Mouse (Mus musculus) lung, embryonic 14.5 days (tissue): ENCODE data around the gene Dop1b. TPM values are rescaled to one million over a fixed set of nuclear protein-coding genes. Genes with fewer than 3 reads are reported as not detected.
A peak's percentile ranks its signal among the peaks of the same experiment; 100 is the strongest.
"Not testable (repeated sequence)": the region's sequence is repeated elsewhere in the genome, so short reads cannot be mapped to it uniquely, and the experiment has no call there.

Experiments
- ATAC-seq: fragments of 200-750 bp; cut with Nextera tagmentation; 2 replicates; pipeline ENCODE4 v1.8.0; 2017; ENCODE audit warnings: mild to moderate bottlenecking, moderate TSS enrichment, moderate library complexity; ENCODE audit not compliant: insufficient read depth
- DNase-seq: peaks from one replicate; pipeline ENCODE4 v3.0.0-alpha.2; 2015
- H3K27ac ChIP-seq: fragments of 300-500 bp; sonication (generic); 2 replicates; pipeline ENCODE4 v1.5.1; 2014; ENCODE audit warnings: low read depth, mild to moderate bottlenecking, moderate library complexity
- H3K27me3 ChIP-seq: fragments of 300-500 bp; sonication (generic); 2 replicates; pipeline ENCODE4 v1.6.1; 2014; ENCODE audit warnings: low read length, control low read depth; ENCODE audit not compliant: insufficient read depth
- H3K36me3 ChIP-seq: fragments of 300-500 bp; sonication (generic); 2 replicates; pipeline ENCODE4 v1.6.1; 2014; ENCODE audit warnings: control low read depth; ENCODE audit not compliant: insufficient read depth
- H3K4me1 ChIP-seq: fragments of 300-500 bp; sonication (generic); 2 replicates; pipeline ENCODE4 v1.6.1; 2014; ENCODE audit warnings: antibody characterized with exemption, control low read depth; ENCODE audit not compliant: insufficient read depth
- H3K4me2 ChIP-seq: fragments of 300-500 bp; sonication (generic); 2 replicates; pipeline ENCODE4 v1.6.1; 2014; ENCODE audit warnings: mild to moderate bottlenecking
- H3K4me3 ChIP-seq: fragments of 300-500 bp; sonication (generic); 2 replicates; pipeline ENCODE4 v1.5.1; 2014; ENCODE audit warnings: low read depth, low read length
- H3K9ac ChIP-seq: fragments of 300-500 bp; sonication (generic); 2 replicates; pipeline ENCODE4 v1.6.1; 2014
- H3K9me3 ChIP-seq: fragments of 300-500 bp; sonication (generic); 2 replicates; pipeline ENCODE4 v1.6.1; 2016; ENCODE audit warnings: low read depth, low read length, control low read depth
- CTCF ChIP-seq: IDR thresholded peaks from 2 replicates; pipeline ENCODE4 v1.5.1; 2016; ENCODE audit warnings: antibody characterized with exemption, low read depth
- WGBS: fragments of 180-500 bp; shearing (Covaris S2); extraction: QIAGEN DNeasy Blood & Tissue Kit; methylation state at CpG from one replicate; pipeline ENCODE4 v1.1.7; 2014; 5-methylcytosine and 5-hydroxymethylcytosine counted together
- polyA plus RNA-seq: library from polyadenylated mRNA; unstranded; fragments of >200 nt; fragmentation: Nextera tagmentation; extraction: Ambion mirVana; gene quantifications from 2 replicates; pipeline ENCODE4 v1.2.1, GENCODE M21; 2014

Dop1b gene
- polyA plus RNA-seq, 1 experiment from 2014 or later, result 13.4 TPM

GRCm38 (mm10) chr16:93767548-93767947 is 55.8 kb downstream of the Dop1b start:
- Histone ChIP-seq H3K4me1 (no peaks in the 10 kb centered on the region), H3K4me2 (no peak overlapping the region), H3K9ac (no peak overlapping the region), H3K9me3 (no peaks in the 10 kb centered on the region), H3K4me3 (no peak overlapping the region), H3K36me3 (peaks cover 8% of the 10 kb centered on the region; the same call in 1 of the 2 replicates), H3K27ac (no peak overlapping the region), H3K27me3 (no peaks in the 10 kb centered on the region)
- ATAC-seq (no peak), DNase-seq (no peak)
- no peak for TF ChIP-seq CTCF
- WGBS, result 62% methylated on average over 6 of the region's 6 CpGs

GRCm38 (mm10) chr16:93769621-93770020 is 57.9 kb downstream of the Dop1b start:
- H3K4me2 ChIP-seq, result no peak overlapping the region
- no peaks in the 10 kb centered on the region for H3K9me3 ChIP-seq
- WGBS, result 56% methylated on average over 15 of the region's 15 CpGs
- no peak for ATAC-seq
- H3K27me3 ChIP-seq, result no peaks in the 10 kb centered on the region
- H3K9ac ChIP-seq, result no peak overlapping the region
- H3K4me3 ChIP-seq, result no peak overlapping the region
- no peak overlapping the region for H3K27ac ChIP-seq
- no peak for TF ChIP-seq CTCF
- no peaks in the 10 kb centered on the region for H3K4me1 ChIP-seq
- DNase-seq, result peak; percentile 31
- H3K36me3 ChIP-seq, result no peaks in the 10 kb centered on the region; the same call in 1 of the 2 replicates

DNA sequence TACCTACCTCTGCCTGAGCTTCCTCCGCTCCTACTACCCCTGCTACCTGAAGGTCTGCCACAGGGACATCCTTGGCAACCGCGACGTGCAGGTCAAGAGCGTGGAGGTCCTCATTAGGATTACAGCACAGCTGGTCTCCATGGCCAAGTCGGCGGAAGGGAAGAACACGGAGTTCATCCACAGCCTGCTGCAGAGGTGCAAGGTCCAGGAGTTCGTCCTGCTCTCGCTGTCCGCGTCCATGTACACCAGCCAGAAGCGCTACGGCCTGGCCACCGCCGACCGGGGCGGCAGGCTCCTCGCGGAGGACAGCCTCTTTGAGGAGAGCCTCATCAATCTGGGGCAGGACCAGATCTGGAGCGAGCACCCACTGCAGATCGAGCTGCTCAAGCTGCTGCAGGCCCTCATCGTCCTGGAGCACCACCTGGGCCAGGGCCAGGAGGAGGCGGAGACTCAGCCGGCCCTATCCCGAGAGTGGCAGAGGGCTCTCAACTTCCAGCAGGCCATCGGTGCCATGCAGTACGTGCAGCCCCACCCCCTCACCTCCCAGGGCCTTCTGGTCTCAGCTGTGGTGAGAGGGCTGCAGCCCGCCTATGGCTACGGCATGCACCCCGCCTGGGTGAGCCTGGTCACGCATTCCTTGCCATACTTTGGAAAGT is 58.7 kb downstream of the Dop1b start:
- Histone ChIP-seq H3K4me2 (peak overlapping the region; percentile 32; the same call in 1 of the 2 replicates), H3K27me3 (no peaks in the 10 kb centered on the region), H3K4me1 (no peaks in the 10 kb centered on the region), H3K9ac (no peak overlapping the region), H3K9me3 (no peaks in the 10 kb centered on the region), H3K4me3 (no peak overlapping the region), H3K27ac (no peak overlapping the region), H3K36me3 (no peaks in the 10 kb centered on the region; the same call in 1 of the 2 replicates)
- ATAC-seq, result peak; percentile 83
- TF ChIP-seq CTCF, result no peak
- DNase-seq, result peak; percentile 72
- WGBS, result 55% methylated on average over 32 of the region's 32 CpGs

- 77% methylated on average over 5 of the region's 5 CpGs for WGBS
- no peak overlapping the region for H3K4me2 ChIP-seq
- H3K9me3 ChIP-seq, result no peaks in the 10 kb centered on the region
- no peaks in the 10 kb centered on the region for H3K27me3 ChIP-seq
- DNase-seq, result no peak
- no peak for TF ChIP-seq CTCF
- H3K27ac ChIP-seq, result no peak overlapping the region
- no peak overlapping the region for H3K9ac ChIP-seq
- H3K4me3 ChIP-seq, result no peak overlapping the region
- H3K4me1 ChIP-seq, result no peaks in the 10 kb centered on the region
- 0 out of 2 replicates have a peak, but pooled peaks cover 5% of the 10 kb centered on the region for H3K36me3 ChIP-seq
- ATAC-seq, result no peak
These were observed 63.0 kb downstream of the Dop1b start for GRCm38 (mm10) chr16:93774658-93775057.

DNA sequence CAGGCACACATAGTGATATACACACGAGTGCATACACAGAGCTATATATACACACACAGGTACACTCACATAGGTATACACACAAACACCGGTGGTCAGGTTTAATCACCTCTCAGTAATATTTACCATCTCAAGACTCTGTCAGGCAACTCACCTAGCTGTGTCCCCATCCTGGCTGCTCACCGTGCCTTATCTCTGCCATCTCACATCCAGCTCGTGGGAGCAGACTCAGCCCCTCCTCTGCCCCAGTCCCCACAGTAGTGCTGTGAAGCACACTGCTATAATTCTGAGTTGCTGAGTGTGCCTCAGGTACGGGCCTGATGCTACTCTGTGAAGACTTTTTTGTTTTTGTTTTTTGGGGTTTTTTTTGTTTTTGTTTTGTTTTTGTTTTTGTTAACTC is 64.8 kb downstream of the Dop1b start:
- Histone ChIP-seq H3K27ac (no peak overlapping the region), H3K9me3 (no peaks in the 10 kb centered on the region), H3K4me2 (no peak overlapping the region), H3K9ac (no peak overlapping the region), H3K36me3 (0 out of 2 replicates have a peak, but pooled peaks cover 8% of the 10 kb centered on the region), H3K4me1 (no peaks in the 10 kb centered on the region), H3K27me3 (no peaks in the 10 kb centered on the region), H3K4me3 (no peak overlapping the region)
- 52% methylated on average over 5 of the region's 5 CpGs for WGBS
- TF ChIP-seq CTCF, result no peak
- ATAC-seq (no peak), DNase-seq (no peak)

DNA sequence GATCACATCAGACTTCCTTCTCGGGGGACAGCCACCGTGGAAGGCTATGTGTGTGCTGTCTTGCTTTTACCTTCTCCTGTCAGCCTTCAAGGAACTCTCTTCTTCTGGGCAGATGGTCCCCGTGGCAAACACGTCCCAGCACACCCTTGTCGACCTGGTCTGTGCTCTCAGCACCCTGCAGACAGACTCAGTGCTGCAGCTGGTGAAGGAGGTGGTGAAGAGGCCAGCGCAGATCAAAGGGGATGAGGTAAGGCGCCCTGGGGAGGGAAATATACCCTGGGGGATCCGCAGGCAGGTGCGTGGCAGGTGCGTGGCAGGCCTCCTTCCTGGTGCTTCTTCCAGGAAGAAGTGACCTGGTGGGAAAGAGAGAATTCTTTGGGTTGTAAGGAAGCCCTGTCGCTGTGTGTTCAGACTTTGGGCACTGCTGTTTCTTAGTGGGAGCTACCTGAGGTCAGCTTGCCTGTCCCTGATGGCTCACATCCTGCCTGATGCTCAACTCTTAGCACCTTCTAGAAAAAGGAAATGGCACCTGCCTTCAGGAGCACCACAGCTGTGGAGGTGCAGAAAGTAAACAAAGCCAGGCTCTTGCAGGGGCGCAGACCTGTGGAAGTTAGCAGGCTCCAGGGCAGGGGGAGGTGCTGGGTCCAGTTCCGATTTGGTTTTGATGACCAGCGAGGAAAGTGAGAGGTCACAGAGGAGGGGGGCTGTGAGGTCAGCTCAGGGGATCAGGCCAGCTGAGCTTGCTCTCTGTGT is 65.7 kb downstream of the Dop1b start:
- H3K4me3 ChIP-seq, result no peak overlapping the region
- ATAC-seq, result no peak

GRCm38 (mm10) chr16:93778393-93778792 is 66.7 kb downstream of the Dop1b start:
- not testable (repeated sequence) for H3K9ac ChIP-seq, H3K36me3 ChIP-seq, H3K4me3 ChIP-seq, H3K9me3 ChIP-seq, H3K27me3 ChIP-seq, H3K4me1 ChIP-seq, H3K27ac ChIP-seq, DNase-seq, ATAC-seq, H3K4me2 ChIP-seq
- 66% methylated on average over 4 of the region's 4 CpGs for WGBS

More for the DNA sequence above, 65.7 kb downstream of the Dop1b start:
- no peak for DNase-seq
- Histone ChIP-seq H3K27ac (no peak overlapping the region), H3K27me3 (no peaks in the 10 kb centered on the region), H3K4me1 (no peaks in the 10 kb centered on the region), H3K36me3 (0 out of 2 replicates have a peak, but pooled peaks cover 8% of the 10 kb centered on the region), H3K9ac (no peak overlapping the region), H3K4me2 (no peak overlapping the region), H3K9me3 (no peaks in the 10 kb centered on the region)
- TF ChIP-seq CTCF, result no peak
- 37% methylated on average over 14 of the region's 14 CpGs for WGBS
